Mouse (Mus musculus) spleen, postnatal 36 days (tissue): ENCODE measurements around the gene Tsks.

Experiments used
- DNase-seq, 2 experiments: peaks; one replicate each; pipeline ENCODE4 v3.0.0; 2022; ENCODE audit warnings: low spot score in 2 of 2, mixed read lengths in 1 of 2

Gene Tsks

GRCm38 (mm10) chr7:44975117-44975419, 32.1 kb downstream of the Tsks start:
- DNase-seq: no peak

GRCm38 (mm10) chr7:44978300-44978699, 35.3 kb downstream of the Tsks start:
- DNase-seq: no peak

GRCm38 (mm10) chr7:44981539-44981938, 38.5 kb downstream of the Tsks start:
- DNase-seq: no peak

- DNase-seq: peak; percentile 74 to 79
Observed at GRCm38 (mm10) chr7:44983085-44983484, 40.1 kb downstream of the Tsks start.

GRCm38 (mm10) chr7:44983944-44984832, 41.2 kb downstream of the Tsks start:
- no peak for DNase-seq

- no peak for DNase-seq
Observed at GRCm38 (mm10) chr7:44984833-44985164, 41.8 kb downstream of the Tsks start.

- peak; percentile 48 to 68 for DNase-seq
Observed at GRCm38 (mm10) chr7:44985595-44986191, 42.7 kb downstream of the Tsks start.

- peak; percentile 99 to 100 for DNase-seq
Observed at GRCm38 (mm10) chr7:44986192-44986878, 43.3 kb downstream of the Tsks start, which contains the start of gene Prmt1. TSS of gene Prmt1 (minus strand) at chr7:44986568.

- DNase-seq: no peak
Observed at GRCm38 (mm10) chr7:44986879-44987718, 44.1 kb downstream of the Tsks start.

- no peak for DNase-seq
Observed at GRCm38 (mm10) chr7:44996672-44997071, 53.7 kb downstream of the Tsks start.

- peak; percentile 96 to 97 for DNase-seq
Observed at GRCm38 (mm10) chr7:44997231-44997939, 54.4 kb downstream of the Tsks start, which contains the start of gene Irf3. TSS of gene Irf3 (plus strand) at chr7:44997648.

GRCm38 (mm10) chr7:44997940-44998428, 55.0 kb downstream of the Tsks start:
- DNase-seq: no peak

- DNase-seq: no peak
Observed at GRCm38 (mm10) chr7:44998501-44998955, 55.5 kb downstream of the Tsks start, which contains the start of gene Bcl2l12. TSS of gene Bcl2l12 (minus strand) at chr7:44998712.

GRCm38 (mm10) chr7:44999753-45000152, 56.7 kb downstream of the Tsks start:
- DNase-seq: no peak

- no peak for DNase-seq
Observed at GRCm38 (mm10) chr7:45000539-45001114, 57.6 kb downstream of the Tsks start.

- DNase-seq: no peak
Observed at GRCm38 (mm10) chr7:45002440-45002839, 59.4 kb downstream of the Tsks start.

GRCm38 (mm10) chr7:45004546-45004945, 61.5 kb downstream of the Tsks start:
- no peak for DNase-seq

GRCm38 (mm10) chr7:45005321-45005992, 62.5 kb downstream of the Tsks start:
- DNase-seq: no peak

GRCm38 (mm10) chr7:45006503-45006902, 63.5 kb downstream of the Tsks start:
- DNase-seq: no peak

- DNase-seq: no peak
Observed at GRCm38 (mm10) chr7:45007141-45007540, 64.1 kb downstream of the Tsks start.
